Mouse (Mus musculus): ENCODE data around the gene Efcc1. TPM values are rescaled to one million over a fixed set of nuclear protein-coding genes. Genes with fewer than 3 reads are reported as not detected.

Efcc1 gene
- 0.61 and 1.4 TPM in 2 replicates for polyA plus RNA-seq (2016; fragmentation: Nextera tagmentation; extraction: Ambion mirVana)

GRCm38 (mm10) chr6:87730591-87731462 lies at the start of gene Efcc1:
Efcc1 (plus strand) TSS chr6:87730869.
- under 1% methylated on average over 90 of the region's 90 CpGs for WGBS
- Histone ChIP-seq H3K4me1 (peaks cover 43% of the 10 kb centered on the region), H3K27me3 (replicated peaks; ENCODE audit: low read depth, poor library complexity, severe bottlenecking) (peaks cover 96% of the 10 kb centered on the region)

GRCm38 (mm10) chr6:87695947-87696346 lies 34.7 kb upstream of the Efcc1 start:
- H3K27ac ChIP-seq (replicated peaks) = no peak overlapping the region
- 84% methylated on average over 3 of the region's 3 CpGs for WGBS
- no peaks in the 10 kb centered on the region for H3K27me3 ChIP-seq (replicated peaks; ENCODE audit: low read depth, poor library complexity, severe bottlenecking)
- DNase-seq (ENCODE audit: low spot score) = no peak
- 0 out of 2 replicates have a peak, but pooled peaks cover 3% of the 10 kb centered on the region for H3K9me3 ChIP-seq
- H3K36me3 ChIP-seq (replicated peaks) = no peaks in the 10 kb centered on the region
- no peak overlapping the region for H3K4me3 ChIP-seq
- H3K4me1 ChIP-seq = peaks cover 11% of the 10 kb centered on the region

More at GRCm38 (mm10) chr6:87730591-87731462, at the start of gene Efcc1:
- DNase-seq (ENCODE audit: low spot score) = peak; percentile 67
- Histone ChIP-seq H3K36me3 (replicated peaks) (no peaks in the 10 kb centered on the region), H3K9me3 (no peaks in the 10 kb centered on the region), H3K27ac (replicated peaks) (peak within 1 kb of the TSS; percentile 72), H3K4me3 (peak within 1 kb of the TSS; percentile 74)

GRCm38 (mm10) chr6:87696544-87696943 lies 34.1 kb upstream of the Efcc1 start:
- 0 out of 2 replicates have a peak, but pooled peaks cover 3% of the 10 kb centered on the region for H3K9me3 ChIP-seq
- H3K36me3 ChIP-seq (replicated peaks) = no peaks in the 10 kb centered on the region
- no peak overlapping the region for H3K4me3 ChIP-seq
- no peak for DNase-seq (ENCODE audit: low spot score)
- H3K4me1 ChIP-seq = peaks cover 11% of the 10 kb centered on the region
- no peak overlapping the region for H3K27ac ChIP-seq (replicated peaks)
- WGBS = 93% methylated on average over 4 of the region's 4 CpGs
- H3K27me3 ChIP-seq (replicated peaks; ENCODE audit: low read depth, poor library complexity, severe bottlenecking) = no peaks in the 10 kb centered on the region

GRCm38 (mm10) chr6:87706246-87706645 lies 24.4 kb upstream of the Efcc1 start:
- Histone ChIP-seq H3K4me3 (no peak overlapping the region), H3K27me3 (replicated peaks; ENCODE audit: low read depth, poor library complexity, severe bottlenecking) (peaks cover 9% of the 10 kb centered on the region; the same call in 1 of the 2 replicates), H3K4me1 (no peaks in the 10 kb centered on the region), H3K36me3 (replicated peaks) (no peaks in the 10 kb centered on the region), H3K27ac (replicated peaks) (no peak overlapping the region), H3K9me3 (no peaks in the 10 kb centered on the region)
- WGBS = 44% methylated on average over 3 of the region's 3 CpGs
- no peak for DNase-seq (ENCODE audit: low spot score)

- H3K9me3 ChIP-seq = no peaks in the 10 kb centered on the region
- 83% methylated on average over 4 of the region's 4 CpGs for WGBS
- H3K36me3 ChIP-seq (replicated peaks) = no peaks in the 10 kb centered on the region
Observed at GRCm38 (mm10) chr6:87712311-87712710, 18.4 kb upstream of the Efcc1 start.

GRCm38 (mm10) chr6:87714091-87714490 lies 16.6 kb upstream of the Efcc1 start:
- Histone ChIP-seq H3K4me1 (no peaks in the 10 kb centered on the region), H3K4me3 (no peak overlapping the region)
- 80% methylated on average over 4 of the region's 4 CpGs for WGBS

More at GRCm38 (mm10) chr6:87712311-87712710, 18.4 kb upstream of the Efcc1 start:
- no peak for DNase-seq (ENCODE audit: low spot score)
- Histone ChIP-seq H3K27ac (replicated peaks) (no peak overlapping the region), H3K4me3 (no peak overlapping the region), H3K4me1 (no peaks in the 10 kb centered on the region), H3K27me3 (replicated peaks; ENCODE audit: low read depth, poor library complexity, severe bottlenecking) (peaks cover 9% of the 10 kb centered on the region)

GRCm38 (mm10) chr6:87722631-87723030 lies 8.0 kb upstream of the Efcc1 start:
- H3K27me3 ChIP-seq (replicated peaks; ENCODE audit: low read depth, poor library complexity, severe bottlenecking) = peaks cover 30% of the 10 kb centered on the region
- H3K9me3 ChIP-seq = no peaks in the 10 kb centered on the region
- no peak overlapping the region for H3K27ac ChIP-seq (replicated peaks)
- H3K36me3 ChIP-seq (replicated peaks) = no peaks in the 10 kb centered on the region
- H3K4me1 ChIP-seq = peaks cover 13% of the 10 kb centered on the region
- no peak overlapping the region for H3K4me3 ChIP-seq
- DNase-seq (ENCODE audit: low spot score) = peak; percentile 76
- WGBS = 6% methylated on average over 13 of the region's 13 CpGs

More at GRCm38 (mm10) chr6:87714091-87714490, 16.6 kb upstream of the Efcc1 start:
- Histone ChIP-seq H3K36me3 (replicated peaks) (no peaks in the 10 kb centered on the region), H3K9me3 (no peaks in the 10 kb centered on the region), H3K27ac (replicated peaks) (no peak overlapping the region), H3K27me3 (replicated peaks; ENCODE audit: low read depth, poor library complexity, severe bottlenecking) (peaks cover 3% of the 10 kb centered on the region; the same call in 1 of the 2 replicates)
- no peak for DNase-seq (ENCODE audit: low spot score)

- Histone ChIP-seq H3K4me3 (no peak overlapping the region), H3K27ac (replicated peaks) (no peak overlapping the region), H3K36me3 (replicated peaks) (no peaks in the 10 kb centered on the region), H3K27me3 (replicated peaks; ENCODE audit: low read depth, poor library complexity, severe bottlenecking) (peaks cover 57% of the 10 kb centered on the region), H3K4me1 (peaks cover 17% of the 10 kb centered on the region), H3K9me3 (no peaks in the 10 kb centered on the region)
- no peak for DNase-seq (ENCODE audit: low spot score)
- 81% methylated on average over 7 of the region's 7 CpGs for WGBS
Observed at GRCm38 (mm10) chr6:87725267-87725912, 5.3 kb upstream of the Efcc1 start.

GRCm38 (mm10) chr6:87728102-87728501 lies 2.6 kb upstream of the Efcc1 start:
- H3K27ac ChIP-seq (replicated peaks) = no peak overlapping the region
- peaks cover 73% of the 10 kb centered on the region for H3K27me3 ChIP-seq (replicated peaks; ENCODE audit: low read depth, poor library complexity, severe bottlenecking)
- 61% methylated on average over 3 of the region's 3 CpGs for WGBS
- no peaks in the 10 kb centered on the region for H3K9me3 ChIP-seq
- DNase-seq (ENCODE audit: low spot score) = no peak
- peaks cover 35% of the 10 kb centered on the region for H3K4me1 ChIP-seq
- no peak overlapping the region for H3K4me3 ChIP-seq
- no peaks in the 10 kb centered on the region for H3K36me3 ChIP-seq (replicated peaks)

GRCm38 (mm10) chr6:87730141-87730540 lies 528 bp upstream of the Efcc1 start:
- Histone ChIP-seq H3K9me3 (no peaks in the 10 kb centered on the region), H3K27me3 (replicated peaks; ENCODE audit: low read depth, poor library complexity, severe bottlenecking) (peaks cover 89% of the 10 kb centered on the region), H3K4me3 (peak overlapping the region; percentile 74), H3K36me3 (replicated peaks) (no peaks in the 10 kb centered on the region), H3K27ac (replicated peaks) (0 out of 2 replicates have a peak overlapping the region, but pooled peaks have one; percentile 72), H3K4me1 (peaks cover 43% of the 10 kb centered on the region)
- 11% methylated on average over 13 of the region's 13 CpGs for WGBS
- no peak for DNase-seq (ENCODE audit: low spot score)

- DNase-seq (ENCODE audit: low spot score) = peak; percentile 26
- peaks cover 43% of the 10 kb centered on the region for H3K4me1 ChIP-seq
- H3K9me3 ChIP-seq = no peaks in the 10 kb centered on the region
- H3K27me3 ChIP-seq (replicated peaks; ENCODE audit: low read depth, poor library complexity, severe bottlenecking) = peaks cover 98% of the 10 kb centered on the region
- peak overlapping the region; percentile 72 for H3K27ac ChIP-seq (replicated peaks)
- no peaks in the 10 kb centered on the region for H3K36me3 ChIP-seq (replicated peaks)
- WGBS = 2% methylated on average over 19 of the region's 19 CpGs
- H3K4me3 ChIP-seq = peak overlapping the region; percentile 74
Observed at GRCm38 (mm10) chr6:87731463-87732095, 910 bp downstream of the Efcc1 start.

Data from embryonic facial prominence, embryonic 10.5 days (tissue).